Mouse (Mus musculus): ENCODE measurements at regions not wholly inside any gene's neighbourhood (a gene's known extent, or its start where the extent isn't known, plus 50 kb on each side); places are given as distances from the start of the nearest gene placed in this dataset.

DNA sequence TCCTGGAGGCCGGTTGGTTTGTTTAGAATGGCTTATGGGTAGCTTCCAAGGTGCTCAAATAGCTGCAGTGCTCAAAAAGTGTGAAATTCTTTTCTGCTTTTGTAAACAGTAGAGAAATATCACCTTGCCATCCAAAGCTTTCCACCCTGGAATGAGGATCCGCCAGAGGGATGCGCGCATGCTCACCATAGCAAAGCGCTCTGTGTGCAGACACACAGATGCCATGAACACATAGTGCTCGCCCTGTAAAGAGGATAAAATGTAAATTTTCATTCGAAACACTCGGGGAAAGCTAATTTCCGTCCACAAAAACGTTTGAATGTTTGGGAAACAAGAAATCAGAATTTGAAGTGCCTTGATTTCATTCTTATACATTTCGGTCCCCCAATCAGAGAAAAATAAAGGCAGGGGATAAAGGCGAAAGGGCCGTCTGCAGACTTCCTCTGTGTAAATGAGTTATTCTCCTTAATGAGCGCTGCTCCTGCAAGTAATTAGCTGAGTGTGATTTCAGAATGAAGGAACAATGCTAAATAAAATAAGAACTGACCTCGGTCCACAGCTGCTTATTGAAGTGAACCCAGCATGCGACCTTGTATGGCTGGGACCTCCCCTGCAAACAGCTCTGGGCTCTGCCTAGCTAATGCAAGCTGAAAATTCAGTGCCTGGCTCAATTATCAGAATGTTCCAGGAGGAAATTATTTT lies 203.4 kb upstream of the Lrig3 start:
- Histone ChIP-seq H3K4me3 (ENCODE audit: insufficient read depth, low read length) (no peak overlapping the region), H3K27ac (ENCODE audit: insufficient read depth, low read length) (no peak overlapping the region), H3K4me1 (ENCODE audit: control insufficient read depth, insufficient read depth, low read length) (no peaks in the 10 kb centered on the region)
- TF ChIP-seq CTCF (IDR thresholded peaks at IDR 0.05; ENCODE audit: borderline replicate concordance, insufficient read depth, low read length), result no peak
- TF ChIP-seq POLR2A (IDR thresholded peaks at IDR 0.05; ENCODE audit: low read depth, low read length), result no peak

DNA sequence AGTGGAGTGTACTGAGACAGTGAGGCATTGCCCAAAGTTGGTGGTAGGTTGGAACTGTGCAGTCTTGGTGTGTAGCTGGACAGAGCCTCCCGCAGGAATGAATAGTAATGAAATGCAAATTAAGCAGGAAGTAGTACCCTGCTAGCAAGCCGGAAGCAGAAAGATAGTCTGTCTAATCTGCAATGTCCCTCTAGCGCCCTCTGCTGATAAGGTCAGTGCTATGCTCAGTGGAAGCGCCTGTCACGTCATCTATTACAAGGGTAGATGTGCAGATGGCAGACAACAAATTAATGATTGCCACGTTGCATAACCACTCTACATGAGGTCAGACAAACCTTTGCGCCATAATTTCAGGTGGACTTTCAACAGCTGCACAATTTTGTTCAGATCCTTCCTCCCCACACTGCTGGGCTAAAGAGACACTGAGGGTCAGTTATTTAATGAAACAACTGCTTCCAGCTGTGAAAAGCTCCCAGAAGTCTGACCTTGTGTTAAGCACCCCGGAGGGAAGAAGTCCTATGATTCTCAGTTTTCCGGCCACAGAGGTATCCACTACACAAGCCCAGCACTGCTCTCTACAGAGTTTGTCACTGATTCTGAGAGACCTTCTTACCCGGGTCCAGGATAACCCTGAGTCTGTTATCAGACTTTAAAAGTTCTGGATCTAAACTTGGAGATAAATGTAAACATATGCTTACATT lies 201.4 kb upstream of the Lrig3 start:
- no peak overlapping the region for H3K27ac ChIP-seq (ENCODE audit: insufficient read depth, low read length)

GRCm38 (mm10) chr10:125765103-125765820 lies 200.7 kb upstream of the Lrig3 start:
- TF ChIP-seq POLR2A (IDR thresholded peaks at IDR 0.05; ENCODE audit: low read depth, low read length) (no peak), CTCF (IDR thresholded peaks at IDR 0.05; ENCODE audit: borderline replicate concordance, insufficient read depth, low read length) (no peak)
- Histone ChIP-seq H3K27ac (ENCODE audit: insufficient read depth, low read length) (no peak overlapping the region), H3K4me1 (ENCODE audit: control insufficient read depth, insufficient read depth, low read length) (no peaks in the 10 kb centered on the region), H3K4me3 (ENCODE audit: insufficient read depth, low read length) (no peak overlapping the region)

More for the DNA sequence above, 201.4 kb upstream of the Lrig3 start:
- no peak overlapping the region for H3K4me3 ChIP-seq (ENCODE audit: insufficient read depth, low read length)
- H3K4me1 ChIP-seq (ENCODE audit: control insufficient read depth, insufficient read depth, low read length), result no peaks in the 10 kb centered on the region
- TF ChIP-seq CTCF (IDR thresholded peaks at IDR 0.05; ENCODE audit: borderline replicate concordance, insufficient read depth, low read length), result peak; percentile 29; the same call in 1 of the 2 replicates
- TF ChIP-seq POLR2A (IDR thresholded peaks at IDR 0.05; ENCODE audit: low read depth, low read length), result no peak

GRCm38 (mm10) chr10:125768281-125768680 lies 197.7 kb upstream of the Lrig3 start:
- Histone ChIP-seq H3K4me3 (ENCODE audit: insufficient read depth, low read length) (no peak overlapping the region), H3K27ac (ENCODE audit: insufficient read depth, low read length) (no peak overlapping the region), H3K4me1 (ENCODE audit: control insufficient read depth, insufficient read depth, low read length) (no peaks in the 10 kb centered on the region)
- TF ChIP-seq CTCF (IDR thresholded peaks at IDR 0.05; ENCODE audit: borderline replicate concordance, insufficient read depth, low read length) (no peak), POLR2A (IDR thresholded peaks at IDR 0.05; ENCODE audit: low read depth, low read length) (no peak)

GRCm38 (mm10) chr10:125773541-125773940 lies 192.4 kb upstream of the Lrig3 start:
- Histone ChIP-seq H3K27ac (ENCODE audit: insufficient read depth, low read length) (no peak overlapping the region), H3K4me1 (ENCODE audit: control insufficient read depth, insufficient read depth, low read length) (no peaks in the 10 kb centered on the region), H3K4me3 (ENCODE audit: insufficient read depth, low read length) (no peak overlapping the region)
- TF ChIP-seq POLR2A (IDR thresholded peaks at IDR 0.05; ENCODE audit: low read depth, low read length) (no peak), CTCF (IDR thresholded peaks at IDR 0.05; ENCODE audit: borderline replicate concordance, insufficient read depth, low read length) (no peak)

- H3K4me1 ChIP-seq (ENCODE audit: control insufficient read depth, insufficient read depth, low read length), result peaks cover 13% of the 10 kb centered on the region
- no peak overlapping the region for H3K4me3 ChIP-seq (ENCODE audit: insufficient read depth, low read length)
- TF ChIP-seq POLR2A (IDR thresholded peaks at IDR 0.05; ENCODE audit: low read depth, low read length) (no peak), CTCF (IDR thresholded peaks at IDR 0.05; ENCODE audit: borderline replicate concordance, insufficient read depth, low read length) (no peak)
- peak overlapping the region; percentile 43 for H3K27ac ChIP-seq (ENCODE audit: insufficient read depth, low read length)
These were observed 183.5 kb upstream of the Lrig3 start for GRCm38 (mm10) chr10:125782486-125782885.

DNA sequence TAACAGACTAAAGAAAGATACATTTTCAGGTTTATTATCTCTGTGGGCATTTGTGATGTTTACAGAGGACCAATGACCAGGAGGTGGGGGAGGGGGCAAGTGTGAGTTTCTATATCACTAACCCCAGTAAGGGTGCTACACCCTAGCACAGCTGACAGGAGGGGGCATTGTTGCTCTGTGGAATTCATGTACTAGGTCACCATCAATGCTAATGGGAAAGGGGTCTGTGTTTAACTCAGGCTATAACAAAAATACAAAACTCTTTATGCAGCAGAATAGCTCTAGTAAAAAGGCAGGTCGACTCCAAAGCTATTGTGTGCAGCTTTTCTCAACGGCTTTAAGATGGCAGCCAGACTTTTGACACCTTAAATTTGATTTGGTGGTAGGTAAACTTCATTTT lies 181.1 kb upstream of the Lrig3 start:
- peaks cover 17% of the 10 kb centered on the region for H3K4me1 ChIP-seq (ENCODE audit: control insufficient read depth, insufficient read depth, low read length)
- peak overlapping the region; percentile 94 for H3K27ac ChIP-seq (ENCODE audit: insufficient read depth, low read length)
- TF ChIP-seq POLR2A (IDR thresholded peaks at IDR 0.05; ENCODE audit: low read depth, low read length) (no peak), CTCF (IDR thresholded peaks at IDR 0.05; ENCODE audit: borderline replicate concordance, insufficient read depth, low read length) (peak; percentile 51; the same call in 1 of the 2 replicates)
- no peak overlapping the region for H3K4me3 ChIP-seq (ENCODE audit: insufficient read depth, low read length)

DNA sequence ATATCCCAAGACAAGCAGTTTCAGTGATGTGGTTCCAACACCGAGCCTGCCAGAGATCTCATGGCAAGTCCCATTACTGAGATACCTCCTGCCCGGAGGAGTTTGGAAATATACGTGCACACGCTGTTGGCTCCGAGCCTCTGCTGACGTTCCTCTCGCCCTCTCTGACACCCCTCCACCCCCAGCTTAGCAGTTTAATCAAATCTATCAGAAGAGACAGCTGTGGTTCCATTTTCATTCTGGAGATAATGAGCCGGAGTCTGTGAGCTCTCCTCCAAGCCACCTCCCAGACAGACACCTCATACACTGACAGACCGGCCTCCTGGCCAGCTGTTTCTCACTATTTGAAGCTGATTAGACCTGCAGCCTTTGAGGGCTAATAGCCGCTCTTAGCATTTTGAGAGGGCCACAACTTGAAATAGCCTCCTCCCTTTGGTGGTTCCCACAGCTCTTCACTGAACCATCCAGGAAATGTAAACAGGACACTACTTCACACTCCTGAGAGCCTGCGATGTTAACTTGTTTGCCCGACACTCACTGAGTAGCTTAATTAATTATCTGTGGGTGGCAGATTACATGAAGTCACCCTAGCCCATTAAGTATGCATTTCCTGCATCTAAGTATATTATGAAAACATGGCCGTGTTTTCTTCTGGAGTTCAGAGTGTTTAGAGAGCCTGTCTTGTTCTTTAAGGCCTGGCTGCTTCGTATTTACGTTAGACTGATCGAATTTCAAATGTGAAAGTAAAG lies 180.3 kb upstream of the Lrig3 start:
- Histone ChIP-seq H3K4me1 (ENCODE audit: control insufficient read depth, insufficient read depth, low read length) (peaks cover 17% of the 10 kb centered on the region), H3K4me3 (ENCODE audit: insufficient read depth, low read length) (peak overlapping the region; percentile 8; the same call in 1 of the 2 replicates), H3K27ac (ENCODE audit: insufficient read depth, low read length) (peak overlapping the region; percentile 94)
- no peak; the same call in 1 of the 2 replicates for TF ChIP-seq POLR2A (IDR thresholded peaks at IDR 0.05; ENCODE audit: low read depth, low read length)
- TF ChIP-seq CTCF (IDR thresholded peaks at IDR 0.05; ENCODE audit: borderline replicate concordance, insufficient read depth, low read length), result no peak

DNA sequence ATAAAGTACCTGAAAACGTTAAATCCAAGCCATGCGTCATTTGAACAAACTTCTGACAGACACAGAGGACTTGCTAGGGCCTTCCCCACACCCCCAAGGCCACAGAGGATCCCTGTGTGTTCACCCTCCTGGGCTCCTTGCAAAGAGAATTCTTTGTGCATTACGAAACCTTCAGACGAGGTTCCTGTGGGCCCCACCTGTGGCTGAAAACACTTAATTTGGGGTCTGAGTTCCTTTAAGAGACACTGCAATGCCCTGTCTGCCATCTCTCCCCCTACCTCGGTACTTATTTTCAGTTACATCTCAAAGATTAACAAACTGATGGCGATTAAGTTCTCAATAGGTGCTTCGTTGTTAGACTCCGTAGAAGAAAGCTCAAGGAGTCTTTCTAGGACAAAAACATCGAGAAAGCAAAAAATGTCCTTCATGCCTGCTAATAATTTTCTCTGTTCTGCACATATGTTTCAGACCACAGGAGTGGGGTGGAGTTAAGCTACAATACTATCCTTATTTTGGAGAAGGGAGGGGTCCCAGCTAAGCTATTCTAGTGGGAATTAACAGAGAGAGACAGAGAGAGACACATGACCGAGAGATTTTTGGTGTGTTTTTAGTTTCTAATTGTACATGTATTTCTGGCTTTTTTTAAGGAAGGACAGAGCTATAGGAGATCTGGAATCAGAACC lies 179.6 kb upstream of the Lrig3 start:
- peak overlapping the region; percentile 8; the same call in 1 of the 2 replicates for H3K4me3 ChIP-seq (ENCODE audit: insufficient read depth, low read length)
- peaks cover 17% of the 10 kb centered on the region for H3K4me1 ChIP-seq (ENCODE audit: control insufficient read depth, insufficient read depth, low read length)
- peak overlapping the region; percentile 94 for H3K27ac ChIP-seq (ENCODE audit: insufficient read depth, low read length)
- TF ChIP-seq POLR2A (IDR thresholded peaks at IDR 0.05; ENCODE audit: low read depth, low read length), result no peak; the same call in 1 of the 2 replicates
- TF ChIP-seq CTCF (IDR thresholded peaks at IDR 0.05; ENCODE audit: borderline replicate concordance, insufficient read depth, low read length), result no peak

Measured in embryonic fibroblast, embryonic 13.5 days (primary cell).